Mouse (Mus musculus) embryonic facial prominence, embryonic 15.5 days (tissue): ENCODE measurements around the gene Mmachc. TPM values are rescaled to one million over a fixed set of nuclear protein-coding genes. Genes with fewer than 3 reads are reported as not detected.

ENCODE experiments used
- ATAC-seq: fragments of 200-750 bp; cut with Nextera tagmentation; 2 replicates; pipeline ENCODE4 v1.8.0; 2017; ENCODE audit warnings: low read depth, moderate TSS enrichment; ENCODE audit not compliant: insufficient number of reproducible peaks, low FRiP score, low TSS enrichment
- H3K27ac ChIP-seq: fragments of 300-500 bp; sonication (generic); replicated peaks from 2 replicates; pipeline ENCODE4 v1.5.1; 2015; ENCODE audit warnings: mild to moderate bottlenecking, inconsistent platforms
- H3K27me3 ChIP-seq: fragments of 300-500 bp; sonication (generic); 2 replicates; pipeline ENCODE4 v1.6.1; 2015; ENCODE audit warnings: inconsistent platforms
- H3K36me3 ChIP-seq: fragments of 300-500 bp; sonication (generic); 2 replicates; pipeline ENCODE4 v1.6.1; 2015; ENCODE audit warnings: mild to moderate bottlenecking, inconsistent platforms
- H3K4me1 ChIP-seq: fragments of 300-500 bp; sonication (generic); 2 replicates; pipeline ENCODE4 v1.6.1; 2015; ENCODE audit warnings: inconsistent platforms
- H3K4me2 ChIP-seq: fragments of 300-500 bp; sonication (generic); replicated peaks from 2 replicates; pipeline ENCODE4 v1.6.1; 2015; ENCODE audit warnings: mild to moderate bottlenecking, inconsistent platforms
- H3K4me3 ChIP-seq: fragments of 300-500 bp; sonication (generic); replicated peaks from 2 replicates; pipeline ENCODE4 v1.5.1; 2015; ENCODE audit warnings: mild to moderate bottlenecking, inconsistent platforms
- H3K9ac ChIP-seq: fragments of 300-500 bp; sonication (generic); 2 replicates; pipeline ENCODE4 v1.6.1; 2015; ENCODE audit warnings: inconsistent platforms
- H3K9me3 ChIP-seq: fragments of 300-500 bp; sonication (generic); replicated peaks from 2 replicates; pipeline ENCODE4 v1.6.1; 2016; ENCODE audit warnings: inconsistent platforms
- WGBS: fragments of 180-500 bp; shearing (Covaris S2); methylation state at CpG from one replicate; pipeline ENCODE4 v1.1.7; 2015; 5-methylcytosine and 5-hydroxymethylcytosine counted together
- polyA plus RNA-seq: library from polyadenylated mRNA; unstranded; fragments of >200 nt; fragmentation: Nextera tagmentation; extraction: Ambion mirVana; gene quantifications from 2 replicates; pipeline ENCODE4 v1.2.1, GENCODE M21; 2015

Gene Mmachc
- 21.8 and 22.8 TPM in 2 replicates for polyA plus RNA-seq

GRCm38 (mm10) chr4:116708201-116708764 lies at the start of gene Mmachc, which contains the start of gene Ccdc163:
TSS of gene Mmachc (minus strand) at chr4:116708406.
TSS of gene Ccdc163 (plus strand) at chr4:116708509.
- under 1% methylated on average over 29 of the region's 29 CpGs for WGBS
- Histone ChIP-seq H3K36me3 (0 out of 2 replicates have a peak, but pooled peaks cover 7% of the 10 kb centered on the region), H3K9ac (peak within 1 kb of the TSS; percentile 57), H3K4me3 (peak within 1 kb of the TSS; percentile 63), H3K9me3 (no peaks in the 10 kb centered on the region), H3K27me3 (no peaks in the 10 kb centered on the region), H3K4me2 (peak within 1 kb of the TSS; percentile 81), H3K27ac (no peak within 1 kb of the TSS), H3K4me1 (peaks cover 12% of the 10 kb centered on the region)
- peak; percentile 98 for ATAC-seq

- no peak overlapping the region for H3K4me3 ChIP-seq
- no peaks in the 10 kb centered on the region for H3K9me3 ChIP-seq
- no peaks in the 10 kb centered on the region for H3K27me3 ChIP-seq
- ATAC-seq = no peak
- H3K9ac ChIP-seq = no peak overlapping the region
- WGBS = 84% methylated on average over 2 of the region's 2 CpGs
- no peaks in the 10 kb centered on the region for H3K36me3 ChIP-seq
- H3K27ac ChIP-seq = no peak overlapping the region
- H3K4me2 ChIP-seq = no peak overlapping the region
- no peaks in the 10 kb centered on the region for H3K4me1 ChIP-seq
These were observed 41.5 kb upstream of the Mmachc start for GRCm38 (mm10) chr4:116749750-116750149.

GRCm38 (mm10) chr4:116738972-116739751 lies 31.0 kb upstream of the Mmachc start:
- H3K27me3 ChIP-seq = no peaks in the 10 kb centered on the region
- no peak overlapping the region for H3K9ac ChIP-seq
- H3K4me1 ChIP-seq = no peaks in the 10 kb centered on the region
- H3K4me2 ChIP-seq = no peak overlapping the region
- no peaks in the 10 kb centered on the region for H3K9me3 ChIP-seq
- H3K27ac ChIP-seq = no peak overlapping the region
- WGBS = 66% methylated on average over 9 of the region's 9 CpGs
- no peak for ATAC-seq
- H3K36me3 ChIP-seq = no peaks in the 10 kb centered on the region
- no peak overlapping the region for H3K4me3 ChIP-seq

GRCm38 (mm10) chr4:116734996-116735395 lies 26.8 kb upstream of the Mmachc start:
- no peaks in the 10 kb centered on the region for H3K9me3 ChIP-seq
- H3K4me1 ChIP-seq = no peaks in the 10 kb centered on the region
- H3K27me3 ChIP-seq = no peaks in the 10 kb centered on the region
- H3K36me3 ChIP-seq = no peaks in the 10 kb centered on the region
- no peak overlapping the region for H3K27ac ChIP-seq
- H3K4me2 ChIP-seq = no peak overlapping the region
- H3K9ac ChIP-seq = no peak overlapping the region
- ATAC-seq = no peak
- no peak overlapping the region for H3K4me3 ChIP-seq
- WGBS = 80% methylated on average over 2 of the region's 2 CpGs

GRCm38 (mm10) chr4:116732355-116732754 lies 24.1 kb upstream of the Mmachc start:
- H3K4me3 ChIP-seq = no peak overlapping the region
- no peaks in the 10 kb centered on the region for H3K4me1 ChIP-seq
- no peak overlapping the region for H3K9ac ChIP-seq
- H3K4me2 ChIP-seq = no peak overlapping the region
- ATAC-seq = no peak
- no peaks in the 10 kb centered on the region for H3K9me3 ChIP-seq
- H3K27me3 ChIP-seq = no peaks in the 10 kb centered on the region
- no peaks in the 10 kb centered on the region for H3K36me3 ChIP-seq
- WGBS = 80% methylated on average over 5 of the region's 5 CpGs
- H3K27ac ChIP-seq = no peak overlapping the region

- Histone ChIP-seq H3K9me3 (no peaks in the 10 kb centered on the region), H3K4me3 (no peak overlapping the region), H3K9ac (no peak overlapping the region), H3K36me3 (no peaks in the 10 kb centered on the region), H3K27ac (no peak overlapping the region), H3K4me2 (no peak overlapping the region), H3K4me1 (no peaks in the 10 kb centered on the region), H3K27me3 (no peaks in the 10 kb centered on the region)
- WGBS = 86% methylated on average over 9 of the region's 9 CpGs
- no peak for ATAC-seq
These were observed 22.9 kb upstream of the Mmachc start for GRCm38 (mm10) chr4:116731077-116731476.

- 90% methylated on average over 3 of the region's 3 CpGs for WGBS
- Histone ChIP-seq H3K27ac (no peak overlapping the region), H3K4me2 (no peak overlapping the region), H3K36me3 (no peaks in the 10 kb centered on the region), H3K9ac (no peak overlapping the region), H3K4me3 (no peak overlapping the region), H3K4me1 (no peaks in the 10 kb centered on the region), H3K27me3 (no peaks in the 10 kb centered on the region), H3K9me3 (no peaks in the 10 kb centered on the region)
- ATAC-seq = no peak
These were observed 21.3 kb upstream of the Mmachc start for GRCm38 (mm10) chr4:116729532-116729931.

- Histone ChIP-seq H3K9me3 (no peaks in the 10 kb centered on the region), H3K4me1 (no peaks in the 10 kb centered on the region), H3K27me3 (no peaks in the 10 kb centered on the region), H3K9ac (no peak overlapping the region), H3K27ac (no peak overlapping the region), H3K4me2 (no peak overlapping the region), H3K36me3 (no peaks in the 10 kb centered on the region), H3K4me3 (no peak overlapping the region)
- no peak for ATAC-seq
- 74% methylated on average over 3 of the region's 3 CpGs for WGBS
These were observed 19.2 kb upstream of the Mmachc start for GRCm38 (mm10) chr4:116727401-116727800.

GRCm38 (mm10) chr4:116725444-116725843 lies 17.2 kb upstream of the Mmachc start:
- H3K36me3 ChIP-seq = no peaks in the 10 kb centered on the region
- no peak overlapping the region for H3K9ac ChIP-seq
- H3K4me1 ChIP-seq = 0 out of 2 replicates have a peak, but pooled peaks cover 5% of the 10 kb centered on the region
- no peak overlapping the region for H3K27ac ChIP-seq
- 79% methylated on average over 5 of the region's 5 CpGs for WGBS
- H3K9me3 ChIP-seq = no peaks in the 10 kb centered on the region
- H3K4me3 ChIP-seq = no peak overlapping the region
- no peaks in the 10 kb centered on the region for H3K27me3 ChIP-seq
- no peak for ATAC-seq
- H3K4me2 ChIP-seq = no peak overlapping the region

- 45% methylated on average over 7 of the region's 7 CpGs for WGBS
- no peaks in the 10 kb centered on the region for H3K9me3 ChIP-seq
- peak overlapping the region; percentile 89; the same call in 1 of the 2 replicates for H3K4me2 ChIP-seq
- H3K4me3 ChIP-seq = peak overlapping the region; percentile 83; the same call in 1 of the 2 replicates
- no peak for ATAC-seq
- H3K9ac ChIP-seq = no peak overlapping the region
- peaks cover 11% of the 10 kb centered on the region for H3K4me1 ChIP-seq
- H3K36me3 ChIP-seq = no peaks in the 10 kb centered on the region
- no peaks in the 10 kb centered on the region for H3K27me3 ChIP-seq
- no peak overlapping the region for H3K27ac ChIP-seq
These were observed 14.0 kb upstream of the Mmachc start for GRCm38 (mm10) chr4:116722230-116722629.

- H3K9ac ChIP-seq = peak overlapping the region; percentile 74
- peaks cover 11% of the 10 kb centered on the region for H3K4me1 ChIP-seq
- H3K4me2 ChIP-seq = peak overlapping the region; percentile 89
- no peaks in the 10 kb centered on the region for H3K36me3 ChIP-seq
- whole genome bisulfite sequencing = under 1% methylated on average over 29 of the region's 29 CpGs
- H3K27ac ChIP-seq = peak overlapping the region; percentile 68
- no peaks in the 10 kb centered on the region for H3K9me3 ChIP-seq
- ATAC-seq = no peak
- peak overlapping the region; percentile 83 for H3K4me3 ChIP-seq
- no peaks in the 10 kb centered on the region for H3K27me3 ChIP-seq
These were observed 13.0 kb upstream of the Mmachc start for GRCm38 (mm10) chr4:116721098-116721628.
